Mouse (Mus musculus): ENCODE measurements around the gene Hoxc11.

GRCm38 (mm10) chr15:102975034-102975433 lies 20.8 kb downstream of the Hoxc11 start:
- TF ChIP-seq CTCF (IDR thresholded peaks at IDR 0.05; ENCODE audit: low read depth, low read length): no peak
- no peak for TF ChIP-seq POLR2A (IDR thresholded peaks at IDR 0.05; ENCODE audit: extremely low read depth, insufficient read depth, low read length)

Data from liver, adult 2 months (tissue).